Mouse (Mus musculus): ENCODE measurements around the gene Asb11. TPM values are rescaled to one million over a fixed set of nuclear protein-coding genes. Genes with fewer than 3 reads are reported as not detected.

Gene Asb11
- polyA plus RNA-seq, 1 experiment from 2014 or later = 0.12 TPM

- Histone ChIP-seq H3K9ac (replicated peaks) (no peak overlapping the region), H3K27me3 (ENCODE audit: insufficient read depth, low read length) (no peaks in the 10 kb centered on the region), H3K4me2 (ENCODE audit: low read depth, low read length) (peak overlapping the region; percentile 15; the same call in 1 of the 2 replicates), H3K9me3 (ENCODE audit: low read length) (no peaks in the 10 kb centered on the region), H3K4me3 (ENCODE audit: low read depth, low read length) (no peak overlapping the region), H3K4me1 (ENCODE audit: insufficient read depth) (no peaks in the 10 kb centered on the region), H3K27ac (ENCODE audit: low read depth) (no peak overlapping the region; the same call in 1 of the 2 replicates), H3K36me3 (replicated peaks; ENCODE audit: insufficient read depth, low read length) (no peaks in the 10 kb centered on the region)
- TF ChIP-seq EP300 (IDR thresholded peaks at IDR 0.05; ENCODE audit: low read depth) (no peak), CTCF (IDR thresholded peaks at IDR 0.05; ENCODE audit: low read depth) (no peak)
- DNase-seq (no peak), ATAC-seq (no peak)
- 71% methylated on average over 9 of the region's 9 CpGs for WGBS (ENCODE audit: insufficient replicate concordance)
These were observed 10.3 kb downstream of the Asb11 start for GRCm38 (mm10) chrX:164446835-164447681.

DNA sequence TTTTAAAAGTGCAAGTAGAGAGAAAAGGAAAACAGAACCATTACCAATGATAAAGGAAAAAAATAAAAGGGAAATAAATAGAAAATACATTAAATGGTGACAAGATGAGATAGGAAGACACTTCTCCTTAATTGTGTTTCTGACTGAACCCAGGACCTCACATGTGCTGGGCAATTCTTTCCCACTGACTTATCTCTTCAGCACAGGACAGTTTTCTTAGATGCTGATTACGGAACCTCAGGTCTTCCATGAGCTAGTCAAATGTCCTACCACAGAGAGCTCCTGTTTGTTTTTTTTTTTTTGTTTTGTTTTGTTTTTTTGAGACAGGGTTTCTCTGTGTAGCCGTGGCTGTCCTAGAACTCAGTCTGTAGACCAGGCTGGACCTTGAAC is 10.9 kb downstream of the Asb11 start:
- peak overlapping the region; percentile 15; the same call in 1 of the 2 replicates for H3K4me2 ChIP-seq (ENCODE audit: low read depth, low read length)
- no peaks in the 10 kb centered on the region for H3K4me1 ChIP-seq (ENCODE audit: insufficient read depth)
- H3K9ac ChIP-seq (replicated peaks) = no peak overlapping the region
- DNase-seq (no peak), ATAC-seq (peak; percentile 64)
- 59% methylated on average over 2 of the region's 2 CpGs for WGBS (ENCODE audit: insufficient replicate concordance)
- TF ChIP-seq CTCF (IDR thresholded peaks at IDR 0.05; ENCODE audit: low read depth) = no peak
- TF ChIP-seq EP300 (IDR thresholded peaks at IDR 0.05; ENCODE audit: low read depth) = peak; percentile 67
- no peaks in the 10 kb centered on the region for H3K36me3 ChIP-seq (replicated peaks; ENCODE audit: insufficient read depth, low read length)
- H3K9me3 ChIP-seq (ENCODE audit: low read length) = no peaks in the 10 kb centered on the region
- H3K27me3 ChIP-seq (ENCODE audit: insufficient read depth, low read length) = no peaks in the 10 kb centered on the region
- H3K4me3 ChIP-seq (ENCODE audit: low read depth, low read length) = no peak overlapping the region
- peak overlapping the region; percentile 29; the same call in 1 of the 2 replicates for H3K27ac ChIP-seq (ENCODE audit: low read depth)

- H3K4me1 ChIP-seq (ENCODE audit: insufficient read depth) = no peaks in the 10 kb centered on the region
- DNase-seq = peak; percentile 31
These were observed 12.4 kb downstream of the Asb11 start for GRCm38 (mm10) chrX:164449201-164449600.

DNA sequence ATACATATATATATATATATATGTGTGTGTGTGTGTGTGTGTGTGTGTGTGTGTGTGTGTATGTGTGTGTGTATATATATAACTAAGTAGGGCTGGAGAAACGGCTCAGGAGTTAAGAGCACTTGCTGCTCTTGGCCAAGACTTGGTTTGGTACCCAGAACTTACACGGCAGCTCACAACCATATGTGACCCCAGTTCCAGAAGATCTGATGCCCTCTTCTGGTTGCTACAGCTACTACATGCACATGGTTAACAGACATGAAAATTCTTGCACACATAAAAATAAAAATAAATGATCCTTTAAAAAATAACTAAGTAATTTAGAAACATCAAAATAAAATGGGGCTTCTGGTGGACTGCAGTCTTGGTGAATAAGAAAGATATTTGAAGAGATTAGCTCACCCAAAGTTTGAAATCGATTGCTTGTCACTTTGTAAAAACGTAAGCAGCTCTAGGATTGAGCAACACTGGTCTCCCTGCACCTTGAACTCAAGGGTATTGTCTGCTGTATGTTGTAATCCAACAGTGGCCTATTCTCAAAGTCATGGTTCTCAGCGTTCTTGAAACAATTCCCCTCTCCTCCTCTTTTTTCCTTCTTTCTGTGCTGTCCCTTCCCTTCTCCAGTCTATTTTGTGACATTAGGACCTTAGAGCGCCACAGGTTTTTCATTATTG is 22.5 kb downstream of the Asb11 start:
- Histone ChIP-seq H3K4me1 (ENCODE audit: insufficient read depth) (no peaks in the 10 kb centered on the region), H3K9me3 (ENCODE audit: low read length) (no peaks in the 10 kb centered on the region), H3K4me2 (ENCODE audit: low read depth, low read length) (no peak overlapping the region), H3K4me3 (ENCODE audit: low read depth, low read length) (no peak overlapping the region), H3K36me3 (replicated peaks; ENCODE audit: insufficient read depth, low read length) (no peaks in the 10 kb centered on the region), H3K27me3 (ENCODE audit: insufficient read depth, low read length) (no peaks in the 10 kb centered on the region), H3K27ac (ENCODE audit: low read depth) (no peak overlapping the region), H3K9ac (replicated peaks) (no peak overlapping the region)
- 53% methylated on average over 6 of the region's 6 CpGs for WGBS (ENCODE audit: insufficient replicate concordance)
- DNase-seq (no peak), ATAC-seq (peak; percentile 71)
- no peak for TF ChIP-seq EP300 (IDR thresholded peaks at IDR 0.05; ENCODE audit: low read depth)
- peak; percentile 22 for TF ChIP-seq CTCF (IDR thresholded peaks at IDR 0.05; ENCODE audit: low read depth)

More at GRCm38 (mm10) chrX:164449201-164449600, 12.4 kb downstream of the Asb11 start:
- H3K9me3 ChIP-seq (ENCODE audit: low read length) = no peaks in the 10 kb centered on the region
- H3K36me3 ChIP-seq (replicated peaks; ENCODE audit: insufficient read depth, low read length) = no peaks in the 10 kb centered on the region
- 0 out of 2 replicates have a peak, but pooled peaks have one; percentile 19 for ATAC-seq
- 22% methylated on average over 3 of the region's 3 CpGs for WGBS (ENCODE audit: insufficient replicate concordance)
- no peak overlapping the region for H3K4me2 ChIP-seq (ENCODE audit: low read depth, low read length)
- TF ChIP-seq CTCF (IDR thresholded peaks at IDR 0.05; ENCODE audit: low read depth) = peak; percentile 66
- no peak for TF ChIP-seq EP300 (IDR thresholded peaks at IDR 0.05; ENCODE audit: low read depth)
- no peak overlapping the region for H3K27ac ChIP-seq (ENCODE audit: low read depth)
- no peak overlapping the region for H3K4me3 ChIP-seq (ENCODE audit: low read depth, low read length)
- H3K9ac ChIP-seq (replicated peaks) = no peak overlapping the region
- no peaks in the 10 kb centered on the region for H3K27me3 ChIP-seq (ENCODE audit: insufficient read depth, low read length)

- ATAC-seq (no peak), DNase-seq (no peak)
These were observed 65.5 kb downstream of the Asb11 start for GRCm38 (mm10) chrX:164502258-164502657.

More at GRCm38 (mm10) chrX:164502258-164502657, 65.5 kb downstream of the Asb11 start:
- no peak overlapping the region for H3K4me2 ChIP-seq (ENCODE audit: low read depth, low read length)
- TF ChIP-seq EP300 (IDR thresholded peaks at IDR 0.05; ENCODE audit: low read depth) (no peak), CTCF (IDR thresholded peaks at IDR 0.05; ENCODE audit: low read depth) (no peak)
- no peaks in the 10 kb centered on the region for H3K9me3 ChIP-seq (ENCODE audit: low read length)
- no peaks in the 10 kb centered on the region for H3K36me3 ChIP-seq (replicated peaks; ENCODE audit: insufficient read depth, low read length)
- 61% methylated on average over 2 of the region's 2 CpGs for WGBS (ENCODE audit: insufficient replicate concordance)
- H3K9ac ChIP-seq (replicated peaks) = no peak overlapping the region
- H3K27me3 ChIP-seq (ENCODE audit: insufficient read depth, low read length) = no peaks in the 10 kb centered on the region
- H3K4me3 ChIP-seq (ENCODE audit: low read depth, low read length) = no peak overlapping the region
- H3K27ac ChIP-seq (ENCODE audit: low read depth) = no peak overlapping the region
- H3K4me1 ChIP-seq (ENCODE audit: insufficient read depth) = no peaks in the 10 kb centered on the region
